Mouse (Mus musculus) embryonic stem cell, embryonic (primary cell): ENCODE data around the gene Pla2g2f.

Source experiments
- CTCF ChIA-PET, 4 experiments: fragments of 300-600 bp in 2 of 4; fragments of 350-600 bp in 2 of 4; sonication (Branson Sonifier 250); formaldehyde crosslinking; loops; one replicate each; lab custom pipeline; 2022; ENCODE audit warnings: inconsistent platforms in 2 of 4; lab: Charles Lee
- POLR2A ChIA-PET, 4 experiments: fragments of 300-600 bp in 2 of 4; fragments of 350-600 bp in 2 of 4; sonication (Branson Sonifier 250); formaldehyde crosslinking; loops; one replicate each; lab custom pipeline; 2022; ENCODE audit warnings: antibody characterized with exemption in 4 of 4, inconsistent platforms in 1 of 4; lab: Charles Lee

Gene Pla2g2f

DNA sequence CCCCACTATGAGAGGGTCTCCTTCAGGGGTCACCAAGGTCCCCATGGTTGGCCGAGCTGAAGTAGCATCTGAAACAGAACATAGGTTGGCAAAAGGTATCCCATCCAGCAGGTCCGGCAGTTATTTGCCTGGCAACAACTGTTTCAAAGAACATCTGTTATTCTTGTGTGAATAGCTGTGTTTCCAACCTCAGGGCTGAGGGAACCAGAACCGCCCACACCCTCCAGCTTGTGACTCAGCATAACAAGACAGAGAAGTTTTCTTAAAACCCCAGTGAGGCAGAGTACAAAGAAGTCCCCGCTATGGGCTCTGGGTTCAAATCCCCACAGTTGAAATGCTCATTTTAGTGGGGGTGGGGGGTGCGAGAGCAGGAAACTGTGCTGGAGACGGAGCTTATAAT lies 24.7 kb upstream of the Pla2g2f start:
- ChIA-PET CTCF (interaction anchor here in 2 of 4 experiments (0.9 to 1.0 kb wide), 2 partner anchors 74 to 77 kb away, joined by 3 read pairs; no protein-coding TSS in a partner anchor), POLR2A (interaction anchor here in 3 of 4 experiments (0.6 to 1.8 kb wide), 7 partner anchors 9 to 330 kb away, joined by 3 to 6 read pairs (median 4); no protein-coding TSS in a partner anchor)

DNA sequence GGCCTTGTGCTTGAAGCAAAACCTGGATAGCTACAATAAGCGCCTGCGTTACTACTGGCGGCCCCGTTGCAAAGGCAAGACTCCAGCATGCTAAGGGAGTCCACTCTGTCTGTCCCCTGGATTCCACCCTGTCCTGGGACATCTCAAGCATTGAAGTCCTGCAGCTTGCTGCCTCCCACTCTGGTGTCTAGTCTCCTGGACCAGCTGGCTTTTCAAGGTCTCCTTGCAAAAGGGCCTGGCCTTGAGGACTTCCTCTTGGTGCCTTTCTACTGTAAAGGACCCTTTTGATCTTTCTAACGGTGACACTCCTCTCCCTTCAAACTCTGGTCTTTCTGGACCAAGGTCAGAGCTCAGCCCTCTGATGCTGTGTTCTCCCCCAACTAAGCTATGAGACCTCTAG lies 22.9 kb upstream of the Pla2g2f start:
- ChIA-PET POLR2A (interaction anchor here in 3 of 4 experiments (0.7 to 2.3 kb wide), 7 partner anchors 9 to 78 kb away, joined by 3 to 11 read pairs (median 4); no protein-coding TSS in a partner anchor), CTCF (interaction anchor here in 2 of 4 experiments (1.3 to 2.2 kb wide), 3 partner anchors 13 to 76 kb away, joined by 3 to 10 read pairs (median 7); no protein-coding TSS in a partner anchor)

DNA sequence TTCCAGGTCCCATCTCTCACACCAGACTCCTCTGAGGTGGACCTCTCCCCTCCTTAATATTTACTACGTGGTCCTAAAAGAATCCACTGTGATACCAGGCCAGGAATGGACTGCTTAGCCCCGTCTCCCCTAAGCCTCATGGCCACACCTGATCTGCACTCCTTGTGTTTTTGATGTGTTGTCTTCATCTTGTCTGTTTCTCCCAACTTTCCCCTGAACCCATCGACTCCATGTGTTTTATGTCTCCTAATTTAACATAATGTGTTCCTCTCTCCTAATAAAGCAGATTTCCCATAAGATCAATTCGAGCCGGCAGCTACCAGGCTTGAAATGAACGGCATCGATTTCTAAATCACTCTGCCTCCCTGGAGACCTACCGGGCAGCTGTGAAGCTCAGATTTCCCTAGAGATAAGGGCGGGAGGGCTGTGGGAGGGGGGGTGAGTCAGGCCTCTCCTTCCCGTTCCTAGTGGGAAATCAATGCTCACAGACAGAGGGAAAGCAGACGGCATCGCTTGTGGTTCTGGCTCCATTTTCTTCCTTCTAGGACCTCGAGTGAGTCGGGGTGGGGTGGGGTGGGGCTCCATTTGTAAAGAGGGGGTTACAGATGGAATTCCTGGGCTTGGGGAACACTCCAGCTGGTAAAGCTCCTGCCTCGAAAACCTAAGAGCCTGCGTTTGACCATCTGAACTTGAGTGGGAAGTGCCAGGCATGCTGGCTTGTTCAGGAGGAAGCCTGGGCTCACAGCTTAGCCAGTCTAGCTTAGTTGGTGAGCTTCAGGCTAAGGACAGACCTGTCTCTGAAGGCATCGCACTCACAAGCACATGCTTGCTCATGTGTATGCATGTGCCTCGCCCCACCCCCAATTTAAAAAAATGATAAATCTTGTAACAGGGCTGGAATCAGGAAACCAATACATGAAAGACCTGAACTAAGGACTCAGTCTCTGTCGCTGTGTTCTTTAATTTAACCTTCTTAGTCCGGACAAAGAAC lies 20.3 kb upstream of the Pla2g2f start:
- CTCF ChIA-PET: interaction anchor here in 3 of 4 experiments (0.6 to 1.7 kb wide), 4 partner anchors 16 to 69 kb away, joined by 3 to 6 read pairs (median 3); no protein-coding TSS in a partner anchor
- POLR2A ChIA-PET: interaction anchor here in 3 of 4 experiments (0.5 to 0.8 kb wide), 6 partner anchors 9 to 811 kb away, joined by 3 to 4 read pairs (median 3); no protein-coding TSS in a partner anchor

DNA sequence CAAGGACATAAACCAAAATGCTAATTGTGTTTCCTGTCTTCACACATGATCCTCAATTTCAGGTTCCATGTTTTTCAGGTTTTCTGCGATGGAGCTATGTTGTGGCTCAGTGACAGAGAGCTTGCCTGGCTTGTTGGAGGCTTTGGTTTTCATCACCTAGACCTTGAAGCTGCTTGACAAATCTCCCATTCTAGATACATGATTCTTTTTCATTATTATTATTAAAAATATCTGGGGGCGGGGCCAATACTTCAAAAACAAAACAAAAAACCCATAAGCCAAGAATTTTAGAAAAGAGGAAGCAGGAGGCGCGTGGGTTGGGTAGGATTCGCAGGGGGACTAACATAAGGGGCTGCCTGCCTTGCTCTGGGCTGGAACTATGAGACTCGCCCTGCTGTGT lies 18.0 kb upstream of the Pla2g2f start, which contains the start of gene Pla2g2d:
TSS of gene Pla2g2d (plus strand) at position 301 of the 400 bp plus-strand sequence.
- POLR2A ChIA-PET: interaction anchor here in 2 of 4 experiments (0.6 to 1.9 kb wide), 3 partner anchors 18 to 321 kb away, joined by 3 to 5 read pairs (median 4); partner anchors contain the start of gene Camk2n1 (in 1 of the 2)
- CTCF ChIA-PET: interaction anchor here in 1 of 4 experiments (0.6 kb wide), 1 partner anchor 363 kb away, joined by 4 read pairs; no protein-coding TSS in a partner anchor

DNA sequence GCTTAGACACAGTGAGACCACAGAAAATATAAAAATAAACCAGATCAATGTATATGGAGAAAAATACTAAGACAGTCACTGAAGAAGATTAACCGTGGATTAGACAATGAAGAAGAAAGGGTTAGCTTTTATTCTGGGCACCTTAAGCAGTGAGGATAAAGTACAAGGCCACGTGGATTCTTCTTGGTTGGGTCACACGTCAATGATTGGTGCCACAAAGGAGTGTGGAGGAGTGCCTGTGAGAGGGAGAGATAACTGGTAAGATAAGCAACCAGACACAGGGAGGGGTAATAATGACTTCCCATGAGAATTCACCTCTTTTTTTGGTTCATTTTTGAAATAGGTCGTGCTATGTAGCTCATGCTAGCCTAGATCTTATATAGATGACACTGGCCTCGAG lies 15.0 kb upstream of the Pla2g2f start:
- ChIA-PET POLR2A (interaction anchor here in 2 of 4 experiments (1.0 to 1.7 kb wide), 3 partner anchors 8 to 66 kb away, joined by 3 to 5 read pairs (median 3); no protein-coding TSS in a partner anchor), CTCF (interaction anchor here in 2 of 4 experiments (1.1 to 1.2 kb wide), 2 partner anchors 22 to 84 kb away, joined by 3 to 5 read pairs; no protein-coding TSS in a partner anchor)

DNA sequence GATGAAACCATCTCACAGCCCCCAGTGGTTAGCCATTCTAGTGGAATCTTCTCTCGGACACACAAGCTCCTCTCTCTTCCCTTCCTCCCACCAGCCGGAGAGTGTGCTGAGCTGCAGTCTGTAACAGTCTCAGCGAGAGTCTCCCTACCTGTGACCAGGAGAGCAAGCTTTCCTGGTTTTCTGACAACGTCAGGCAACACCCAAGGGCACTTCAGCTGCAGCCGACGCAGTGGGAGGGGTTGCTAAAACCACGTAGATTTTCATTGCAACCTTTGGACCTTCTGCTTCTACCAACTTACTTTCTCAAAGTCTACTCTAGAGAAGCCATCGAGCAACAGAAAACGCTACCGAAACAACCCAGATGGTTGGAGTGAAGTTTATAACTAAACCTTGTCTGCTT lies 14.5 kb upstream of the Pla2g2f start:
- ChIA-PET POLR2A (interaction anchor here in 2 of 4 experiments (1.0 to 1.7 kb wide), 3 partner anchors 9 to 66 kb away, joined by 3 to 5 read pairs (median 3); no protein-coding TSS in a partner anchor), CTCF (interaction anchor here in 2 of 4 experiments (1.1 to 1.2 kb wide), 2 partner anchors 22 to 85 kb away, joined by 3 to 5 read pairs; no protein-coding TSS in a partner anchor)

DNA sequence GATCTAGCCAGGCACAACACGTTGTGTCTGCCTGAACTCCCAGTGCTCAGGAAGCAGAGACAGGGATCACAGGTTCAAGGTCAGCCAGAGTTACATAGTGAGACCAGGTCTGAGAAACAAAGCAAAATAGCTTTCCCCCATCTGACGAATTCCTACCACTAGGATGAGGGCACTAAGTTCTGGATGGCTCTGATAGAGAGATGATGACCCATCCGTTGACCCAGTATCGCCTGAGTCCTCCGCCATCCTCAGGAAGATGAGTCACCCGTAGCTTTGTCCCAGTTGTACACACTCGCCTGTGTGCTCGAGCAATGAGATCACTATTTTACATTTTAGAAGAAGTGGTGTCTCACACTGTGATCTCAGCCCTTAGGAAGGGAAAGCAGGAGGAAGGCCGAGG lies 4.8 kb upstream of the Pla2g2f start:
- POLR2A ChIA-PET: no interaction called here
- CTCF ChIA-PET: interaction anchor here in 3 of 4 experiments (0.6 to 0.8 kb wide), 5 partner anchors 70 to 1649 kb away, joined by 3 to 5 read pairs (median 4); no protein-coding TSS in a partner anchor

DNA sequence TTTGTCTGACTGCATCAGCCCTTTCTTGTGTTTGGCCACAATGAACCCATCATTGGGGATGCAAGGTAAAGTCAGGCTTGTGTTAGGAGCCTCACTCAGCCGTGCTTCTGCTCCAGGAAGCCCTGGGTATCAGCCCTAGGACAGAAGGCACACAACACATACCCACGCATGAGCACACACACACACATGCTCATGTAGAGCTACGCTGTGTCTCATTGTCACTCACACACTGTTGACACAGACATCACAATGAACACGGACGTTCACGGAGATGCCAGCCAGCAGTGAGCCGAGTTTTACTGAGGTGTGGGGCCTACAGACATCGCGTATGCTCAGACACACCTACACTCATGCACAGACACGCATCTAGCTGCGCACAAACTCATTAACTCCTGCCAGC lies 1.4 kb downstream of the Pla2g2f start:
- ChIA-PET CTCF (interaction anchor here in 3 of 4 experiments (0.5 to 1.1 kb wide), 5 partner anchors 21 to 109 kb away, joined by 3 to 5 read pairs (median 3); no protein-coding TSS in a partner anchor), POLR2A (interaction anchor here in 2 of 4 experiments (0.5 to 1.5 kb wide), 6 partner anchors 9 to 1118 kb away, joined by 3 read pairs; no protein-coding TSS in a partner anchor)

DNA sequence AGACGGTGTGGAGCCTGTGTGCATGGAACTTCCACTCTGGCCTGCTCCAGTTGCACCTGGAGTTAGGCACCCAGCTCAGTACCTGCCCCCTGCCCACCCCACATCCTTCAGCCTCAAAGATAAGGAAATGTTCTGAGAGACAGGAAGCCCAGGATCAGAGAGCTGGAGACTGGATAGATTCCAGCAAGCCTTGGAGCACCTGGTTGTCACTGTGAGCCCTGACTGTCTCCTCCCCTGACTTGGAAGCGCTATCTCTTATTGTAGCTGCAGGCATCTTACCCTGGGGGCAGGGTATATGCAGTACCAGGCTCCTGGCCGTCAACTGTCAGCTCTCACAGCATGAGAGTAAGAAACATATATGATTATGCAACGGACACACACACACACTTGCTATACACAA lies 2.0 kb downstream of the Pla2g2f start:
- ChIA-PET POLR2A (interaction anchor here in 3 of 4 experiments (0.7 to 1.5 kb wide), 5 partner anchors 17 to 68 kb away, joined by 3 read pairs; no protein-coding TSS in a partner anchor), CTCF (interaction anchor here in 2 of 4 experiments (0.6 to 1.0 kb wide), 4 partner anchors 33 to 118 kb away, joined by 3 to 6 read pairs (median 3); partner anchors contain the start of gene Gm13030 (in 1 of the 2))

DNA sequence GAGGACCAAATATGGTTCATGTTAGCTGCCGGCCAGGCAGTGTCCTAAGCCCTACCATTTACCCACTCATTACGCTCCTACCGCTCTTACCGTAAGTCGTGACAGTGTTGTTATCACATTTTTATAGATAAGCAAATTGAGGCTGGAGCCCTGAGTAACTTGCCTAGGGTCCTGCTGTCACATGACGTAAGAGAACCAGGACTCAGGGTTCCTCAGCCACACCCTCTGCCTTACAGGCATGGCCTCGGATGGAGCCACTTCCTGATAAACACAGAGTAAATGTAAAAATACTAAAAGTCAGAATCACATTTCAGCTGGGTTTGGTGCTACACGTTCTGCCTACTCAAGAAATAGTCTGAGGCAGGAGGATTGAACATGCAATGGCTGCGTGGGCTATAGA lies 3.0 kb downstream of the Pla2g2f start:
- CTCF ChIA-PET: interaction anchor here (0.5 to 2.3 kb wide), 4 partner anchors 32 to 555 kb away, joined by 3 to 6 read pairs (median 4); no protein-coding TSS in a partner anchor

DNA sequence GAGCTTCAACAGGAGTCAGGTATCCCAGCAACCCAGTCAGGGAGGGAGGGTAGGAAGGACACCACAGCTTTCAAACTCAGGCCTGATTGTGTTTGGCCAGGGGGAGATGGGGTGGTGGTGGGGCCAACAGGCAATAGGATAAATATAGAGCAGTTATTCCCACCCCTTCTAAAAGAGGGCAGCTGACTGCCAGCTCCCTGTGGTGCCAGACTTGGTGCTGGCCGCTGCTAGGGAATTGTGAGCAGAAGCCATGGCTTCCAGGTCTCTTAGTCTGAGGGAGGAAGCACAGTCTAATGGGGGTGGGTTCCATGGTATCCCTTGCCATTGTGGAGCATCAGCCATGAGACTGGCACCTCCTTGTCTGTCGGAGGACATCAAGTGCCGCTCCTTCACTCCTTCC lies 3.8 kb downstream of the Pla2g2f start:
- CTCF ChIA-PET: interaction anchor here (0.6 to 2.3 kb wide), 8 partner anchors 30 to 1085 kb away, joined by 3 to 11 read pairs (median 3); no protein-coding TSS in a partner anchor
- POLR2A ChIA-PET: interaction anchor here in 3 of 4 experiments (0.6 to 1.5 kb wide), 6 partner anchors 8 to 103 kb away, joined by 3 to 4 read pairs (median 4); no protein-coding TSS in a partner anchor

More for the DNA sequence above, 3.0 kb downstream of the Pla2g2f start:
- POLR2A ChIA-PET: interaction anchor here in 2 of 4 experiments (1.1 to 1.5 kb wide), 3 partner anchors 39 to 52 kb away, joined by 3 to 4 read pairs (median 3); no protein-coding TSS in a partner anchor

DNA sequence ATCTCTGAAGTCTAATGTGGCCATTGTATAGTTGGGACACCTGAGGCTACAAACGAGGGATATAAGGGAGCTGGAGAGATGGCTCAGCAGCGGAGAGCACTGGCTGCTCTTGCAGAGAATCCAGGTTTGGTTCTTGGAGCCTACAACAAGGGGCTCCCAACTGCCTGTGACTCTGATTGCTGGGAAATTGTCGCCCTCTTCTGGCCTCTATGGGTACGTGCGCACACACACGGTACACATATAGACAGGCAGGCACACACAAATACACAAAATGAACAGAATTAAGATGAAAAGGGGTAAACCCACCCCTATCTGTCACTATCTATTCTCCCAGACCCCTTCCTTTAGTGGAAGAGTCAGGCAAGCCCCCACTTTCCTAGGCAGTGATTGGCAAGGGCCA lies 4.8 kb downstream of the Pla2g2f start:
- POLR2A ChIA-PET: interaction anchor here in 1 of 4 experiments (1.1 to 1.5 kb wide), 2 partner anchors 14 to 34 kb away, joined by 3 to 4 read pairs; no protein-coding TSS in a partner anchor
- CTCF ChIA-PET: no interaction called here

DNA sequence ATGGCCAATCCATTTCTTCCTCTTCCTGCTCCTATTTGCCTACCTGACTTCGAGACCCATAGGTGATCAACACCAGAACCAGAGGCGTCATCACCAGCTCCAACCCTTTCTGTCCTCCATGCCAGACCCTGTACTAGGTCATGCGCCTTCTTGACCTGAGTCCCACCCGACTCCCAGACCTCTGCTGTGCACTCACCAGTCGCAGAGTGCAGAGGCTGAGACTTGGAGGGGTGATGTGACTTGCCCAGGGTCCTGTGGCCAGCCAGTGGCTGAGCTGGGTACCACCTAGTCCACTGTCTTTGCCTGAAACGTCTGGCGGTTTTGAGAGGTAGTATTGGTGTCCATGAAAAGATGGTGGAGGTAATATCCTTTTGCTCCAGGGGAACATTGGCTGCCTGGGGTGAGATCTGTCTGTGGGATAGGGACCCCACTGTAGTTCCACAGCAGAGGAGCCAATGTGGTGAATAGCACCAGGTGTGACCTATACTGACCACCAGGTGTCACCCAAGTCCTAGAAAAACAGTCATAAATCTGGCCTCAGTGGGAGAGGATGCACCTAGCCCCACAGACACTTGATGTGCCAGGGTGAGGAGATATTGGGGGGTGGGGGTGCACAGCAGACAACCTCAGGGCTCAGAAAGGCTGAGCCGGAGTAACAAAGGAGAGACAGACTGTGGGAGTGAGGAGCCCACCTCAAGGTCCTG lies 8.9 kb downstream of the Pla2g2f start:
- CTCF ChIA-PET: interaction anchor here (0.6 to 2.6 kb wide), 22 partner anchors 17 to 343 kb away, joined by 3 to 21 read pairs (median 5); no protein-coding TSS in a partner anchor
- POLR2A ChIA-PET: interaction anchor here in 3 of 4 experiments (0.6 to 1.5 kb wide), 3 partner anchors 42 to 300 kb away, joined by 3 to 7 read pairs (median 4); no protein-coding TSS in a partner anchor

DNA sequence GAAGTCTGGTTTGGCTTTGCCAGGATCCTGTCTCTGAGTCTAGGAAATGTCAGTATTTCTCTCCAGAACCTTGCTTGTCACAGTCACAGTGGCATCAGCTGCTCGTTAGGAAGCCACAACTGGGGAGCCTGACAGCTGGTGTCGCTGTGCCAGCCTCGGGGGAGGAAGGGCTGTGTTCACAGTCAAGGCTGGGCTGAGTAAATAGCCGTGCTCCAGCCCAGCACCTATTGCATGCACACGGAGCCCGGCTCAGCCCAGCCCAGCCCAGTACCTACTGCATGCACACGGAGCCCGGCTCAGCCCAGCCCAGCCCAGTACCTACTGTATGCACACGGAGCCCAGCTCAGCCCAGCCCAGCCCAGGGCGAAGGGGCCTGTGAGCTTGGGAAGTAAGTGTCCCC lies 9.6 kb downstream of the Pla2g2f start:
- CTCF ChIA-PET: interaction anchor here (0.6 to 2.6 kb wide), 22 partner anchors 16 to 344 kb away, joined by 3 to 21 read pairs (median 5); no protein-coding TSS in a partner anchor
- POLR2A ChIA-PET: interaction anchor here in 3 of 4 experiments (0.6 to 1.5 kb wide), 4 partner anchors 42 to 299 kb away, joined by 3 to 7 read pairs (median 4); no protein-coding TSS in a partner anchor

DNA sequence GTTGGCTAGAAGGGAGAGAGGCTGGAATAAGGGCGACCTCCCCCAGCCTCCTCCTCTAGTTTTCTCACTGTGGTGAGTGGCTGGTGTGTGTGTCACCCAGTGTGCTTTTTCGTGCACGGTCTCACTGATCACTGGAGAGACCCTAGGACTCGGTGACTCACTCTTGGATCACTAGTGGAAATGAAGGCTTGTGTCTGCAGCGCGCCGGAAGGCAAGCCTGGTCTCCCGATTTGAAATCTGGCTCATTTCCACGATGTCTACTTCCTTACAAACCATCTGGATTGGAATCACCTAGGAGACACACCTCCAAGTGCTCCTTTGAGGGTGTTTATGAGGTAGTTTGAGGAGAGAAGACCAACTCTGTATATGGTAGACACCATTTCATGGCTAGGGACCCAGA lies 10.6 kb downstream of the Pla2g2f start:
- CTCF ChIA-PET: interaction anchor here in 2 of 4 experiments (0.6 to 1.9 kb wide), 4 partner anchors 47 to 112 kb away, joined by 3 to 13 read pairs (median 4); no protein-coding TSS in a partner anchor

DNA sequence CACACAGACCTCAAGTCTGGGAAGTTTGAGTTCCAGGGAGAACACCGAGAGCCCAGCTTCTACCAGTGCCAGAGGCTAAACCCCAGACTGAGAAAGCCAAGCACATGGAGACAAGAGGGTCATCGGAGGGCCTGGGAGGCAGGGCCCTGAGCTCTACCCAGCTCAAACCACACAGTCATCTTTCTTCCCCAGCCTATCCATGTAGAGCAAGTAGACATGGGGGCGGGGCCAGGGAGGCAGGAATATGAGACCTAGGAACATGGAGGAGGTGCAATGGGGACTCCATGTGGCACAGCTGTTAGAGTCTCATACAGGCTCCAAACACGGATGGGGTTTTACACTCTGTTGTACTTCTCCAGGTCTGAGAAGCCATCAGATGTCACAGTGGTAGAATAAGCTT lies 11.5 kb downstream of the Pla2g2f start:
- POLR2A ChIA-PET: interaction anchor here in 2 of 4 experiments (0.6 to 1.3 kb wide), 4 partner anchors 39 to 583 kb away, joined by 3 to 6 read pairs (median 4); no protein-coding TSS in a partner anchor
- CTCF ChIA-PET: interaction anchor here in 3 of 4 experiments (0.6 to 1.8 kb wide), 7 partner anchors 38 to 371 kb away, joined by 3 to 6 read pairs (median 3); no protein-coding TSS in a partner anchor

More for the DNA sequence above, 10.6 kb downstream of the Pla2g2f start:
- POLR2A ChIA-PET: interaction anchor here in 2 of 4 experiments (0.5 to 1.5 kb wide), 2 partner anchors 41 to 170 kb away, joined by 3 to 7 read pairs; no protein-coding TSS in a partner anchor
